Mouse (Mus musculus) WW6 (cell line): ENCODE results near the gene Fgf8.

Experiments used
- DNase-seq: peaks from one replicate; pipeline ENCODE4 v3.0.0-alpha.2; 2013; ENCODE audit warnings: low read depth, low spot score

The Fgf8 gene

GRCm38 (mm10) chr19:45742218-45742983 is at the start of gene Fgf8:
Fgf8 (minus strand) TSS chr19:45742915.
- DNase-seq, result no peak

GRCm38 (mm10) chr19:45792404-45792803 is 49.7 kb upstream of the Fgf8 start:
- no peak for DNase-seq

- peak; percentile 64 for DNase-seq
Observed at GRCm38 (mm10) chr19:45789888-45790874, 47.5 kb upstream of the Fgf8 start.

DNA sequence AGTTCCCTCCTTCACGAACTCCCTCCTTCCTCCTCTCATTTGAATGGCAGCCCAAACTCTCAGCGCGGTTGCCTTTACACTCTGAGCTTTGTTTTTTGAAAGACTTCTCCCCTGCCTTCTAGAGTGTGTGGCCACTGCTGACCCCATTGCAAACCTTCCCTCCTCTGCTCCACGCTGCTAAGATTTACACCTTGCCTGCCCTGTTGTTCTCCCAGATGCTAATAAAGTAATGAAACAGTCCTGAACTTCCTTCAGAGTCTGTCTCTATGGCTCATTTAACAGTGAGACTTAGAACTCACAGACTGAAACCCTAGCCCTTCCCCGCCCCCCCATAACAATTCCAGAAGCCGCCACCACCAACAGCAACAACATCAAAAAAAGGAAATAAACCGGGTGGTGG is 46.6 kb upstream of the Fgf8 start:
- no peak for DNase-seq

DNA sequence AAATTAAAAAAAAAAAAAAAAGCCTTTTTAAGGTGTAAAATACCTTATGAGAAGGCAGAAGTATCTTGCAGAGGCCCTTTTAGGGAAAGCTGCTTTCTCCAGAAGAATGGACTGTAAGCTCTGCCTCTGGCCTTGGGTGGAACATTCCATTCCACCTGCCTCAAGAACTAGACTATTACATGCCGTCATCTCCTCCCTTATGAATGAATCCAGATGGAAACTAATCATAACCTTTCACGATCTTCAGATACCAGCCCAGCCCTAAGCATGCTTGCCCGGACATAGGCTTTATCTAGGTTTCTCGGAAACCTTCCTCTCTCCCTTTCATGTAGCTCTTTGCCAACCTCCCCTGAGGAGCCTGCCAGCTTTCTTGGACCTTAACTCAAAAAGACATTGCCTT is 45.6 kb upstream of the Fgf8 start:
- no peak for DNase-seq

DNA sequence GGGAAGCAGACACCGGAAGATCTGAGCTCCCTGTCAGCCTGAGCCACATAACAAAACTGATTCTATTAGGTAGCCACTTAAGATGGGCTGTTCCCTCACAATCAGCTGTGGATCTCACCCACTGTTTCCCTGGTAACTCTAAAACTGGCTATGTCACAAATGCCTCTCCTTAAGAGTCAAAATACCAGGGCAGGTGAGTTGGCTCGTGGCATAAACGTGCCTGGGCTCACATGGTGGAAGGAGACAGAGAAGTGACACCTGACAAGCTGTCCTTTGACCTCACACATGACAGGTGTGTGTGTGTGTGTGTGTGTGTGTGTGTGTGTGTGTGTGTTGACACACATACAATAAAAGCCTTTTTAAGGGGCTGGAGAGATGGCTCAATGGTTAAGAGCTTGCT is 44.7 kb upstream of the Fgf8 start:
- DNase-seq, result no peak

- DNase-seq, result no peak
Observed at GRCm38 (mm10) chr19:45785470-45785869, 42.8 kb upstream of the Fgf8 start.

GRCm38 (mm10) chr19:45783933-45784576 is 41.3 kb upstream of the Fgf8 start:
- DNase-seq, result no peak

- peak; percentile 98 for DNase-seq
Observed at GRCm38 (mm10) chr19:45783181-45783932, 40.6 kb upstream of the Fgf8 start, which contains the start of gene Mgea5. Mgea5 (minus strand) TSS chr19:45783837.

GRCm38 (mm10) chr19:45782315-45783001 is 39.7 kb upstream of the Fgf8 start:
- DNase-seq, result no peak

- no peak for DNase-seq
Observed at GRCm38 (mm10) chr19:45781676-45782075, 39.0 kb upstream of the Fgf8 start.

DNA sequence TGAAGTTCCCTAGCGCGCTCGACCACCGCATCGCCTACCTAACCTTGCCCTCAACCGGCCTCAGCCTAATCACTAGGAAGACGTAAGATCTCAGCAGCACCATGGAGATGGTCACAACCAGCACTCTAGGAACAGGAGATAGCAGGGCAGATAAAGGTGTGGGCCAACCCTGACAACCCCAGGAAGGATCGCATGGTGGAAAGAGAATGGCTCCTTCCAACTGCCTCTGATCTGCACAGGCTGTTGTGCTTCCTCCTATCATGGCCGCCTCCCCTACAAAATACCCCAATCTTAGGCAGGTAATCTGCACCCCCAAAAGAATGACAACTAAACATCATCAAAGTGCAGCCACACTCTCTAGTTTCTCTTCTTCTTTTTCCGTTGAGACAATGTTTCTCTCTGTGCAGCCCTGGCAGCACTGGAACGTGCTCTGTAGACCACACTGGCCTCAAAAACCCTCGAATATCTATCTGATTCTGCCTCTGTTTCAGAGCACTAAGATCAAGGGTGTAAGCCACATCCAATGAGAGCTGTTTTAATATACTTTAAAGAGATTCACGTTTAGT is 37.7 kb upstream of the Fgf8 start:
- no peak for DNase-seq

DNA sequence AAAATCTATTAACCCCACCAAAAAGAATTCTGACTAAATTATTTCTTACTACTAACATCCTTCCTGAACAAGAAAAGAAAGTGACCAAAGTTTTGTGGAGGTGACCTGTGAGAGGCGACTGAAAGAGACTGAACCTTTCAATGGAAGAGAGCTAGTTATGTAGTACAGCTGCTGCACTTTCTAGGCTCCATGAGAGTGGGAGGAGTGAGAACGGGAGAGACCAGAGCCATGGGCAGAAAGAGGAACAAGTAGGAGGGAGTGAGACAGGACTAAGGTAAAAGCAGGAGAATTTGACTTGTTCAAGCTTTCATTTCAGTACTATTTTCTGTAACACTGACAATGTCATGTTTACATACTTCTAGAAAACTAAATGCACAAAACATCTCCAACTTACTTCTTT is 32.8 kb upstream of the Fgf8 start:
- no peak for DNase-seq

DNA sequence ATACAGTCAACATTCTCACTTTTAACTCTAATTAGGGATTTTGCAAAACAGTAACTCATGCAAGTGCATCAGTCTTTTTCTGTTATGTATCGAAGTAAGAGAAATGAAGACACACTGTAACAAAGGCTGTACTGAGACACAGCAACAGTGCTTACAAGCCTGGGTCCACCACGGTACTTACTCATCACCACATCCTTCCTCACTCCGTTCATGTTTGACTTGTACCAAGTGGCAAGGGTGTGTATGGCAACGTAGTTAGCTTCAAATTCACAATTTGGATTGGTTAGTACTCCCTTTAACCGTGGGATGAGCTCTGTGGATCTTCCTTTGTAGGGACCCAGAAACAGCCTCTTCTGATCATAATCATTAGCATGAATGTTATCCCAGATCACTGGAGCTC is 28.8 kb upstream of the Fgf8 start:
- DNase-seq, result no peak

DNA sequence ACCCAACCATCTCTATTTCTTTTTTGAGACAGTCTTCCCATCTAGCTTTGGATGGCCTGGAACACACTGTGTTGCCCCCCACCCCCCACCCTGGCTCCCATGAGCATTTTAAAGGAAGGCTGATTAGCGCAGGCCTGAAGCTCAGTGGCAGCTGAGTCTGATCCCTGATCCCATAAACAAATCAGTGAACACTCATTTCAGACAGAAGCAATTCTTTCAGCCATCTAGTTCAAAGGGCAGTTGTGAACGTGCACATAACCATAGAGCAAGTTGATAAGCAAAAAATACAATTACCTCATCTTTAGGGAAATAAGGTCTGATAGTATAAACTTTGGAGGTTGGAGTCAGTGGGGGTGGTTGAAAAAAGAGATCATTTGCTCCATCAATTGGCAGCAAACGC is 18.1 kb upstream of the Fgf8 start:
- DNase-seq, result no peak

- DNase-seq, result no peak
Observed at GRCm38 (mm10) chr19:45758671-45759070, 16.0 kb upstream of the Fgf8 start.

DNA sequence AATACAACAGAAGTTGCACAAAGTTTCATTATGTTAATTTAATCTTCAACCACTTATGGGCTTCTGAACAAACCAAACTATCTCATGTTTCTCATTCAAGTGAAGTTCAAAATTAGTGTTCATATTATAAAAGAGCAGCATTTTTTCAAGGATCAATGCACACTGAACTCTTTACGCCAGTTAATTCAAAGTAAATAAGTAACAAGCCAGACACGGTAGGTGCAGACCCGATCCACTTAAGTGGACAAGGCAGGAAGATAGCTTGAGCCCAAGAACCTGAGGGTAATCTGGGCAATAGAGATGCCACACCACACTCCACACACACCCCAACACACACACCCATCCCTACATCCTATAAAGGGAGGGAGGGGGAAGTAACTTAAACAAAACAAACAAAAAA is 10.8 kb upstream of the Fgf8 start:
- no peak for DNase-seq

GRCm38 (mm10) chr19:45751881-45752280 is 9.2 kb upstream of the Fgf8 start:
- no peak for DNase-seq

DNA sequence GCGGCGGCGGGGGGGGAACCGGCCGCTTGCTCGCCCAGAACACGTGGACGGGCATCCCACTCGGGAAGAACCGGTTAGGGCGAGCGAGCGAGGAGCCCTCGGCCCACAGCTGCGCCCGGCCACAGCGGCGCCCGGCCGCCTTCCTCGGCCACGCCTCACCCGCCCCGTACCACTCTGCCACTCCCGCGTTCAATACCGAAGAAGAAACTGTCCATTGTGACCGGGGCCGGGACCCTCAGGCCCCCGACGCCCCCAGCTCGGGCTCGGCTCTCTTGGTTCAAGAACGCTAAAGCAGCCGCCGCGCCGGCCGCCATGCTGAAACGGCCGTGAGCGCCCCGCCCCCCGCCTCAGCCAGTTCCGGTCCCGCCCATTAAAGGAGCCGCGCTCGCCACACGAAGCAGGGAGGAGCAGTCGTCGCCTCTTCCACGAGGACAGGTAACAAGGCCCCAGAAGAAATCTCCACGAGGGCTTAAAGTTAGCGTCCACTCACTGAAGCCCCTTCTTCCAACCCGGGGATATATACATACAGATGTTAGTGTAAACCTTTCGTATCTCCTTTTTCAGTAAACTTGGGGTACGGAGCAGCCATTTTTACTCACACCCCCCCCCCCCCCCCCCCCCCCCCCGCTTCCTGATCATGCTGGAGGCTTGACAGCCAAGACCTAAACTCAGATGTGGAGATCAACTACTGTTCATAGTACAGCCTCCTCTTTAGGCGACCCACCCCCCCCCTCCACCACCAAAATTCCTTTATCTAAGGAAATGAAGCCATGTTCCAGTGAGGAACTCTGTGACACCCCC is 6.7 kb upstream of the Fgf8 start, which contains the start of gene Npm3:
Gene Npm3, minus strand, starts transcription at position 349 of the 801 bp plus-strand sequence.
- peak; percentile 70 for DNase-seq
